Mouse (Mus musculus) small intestine, adult 2 months (tissue): ENCODE results near the gene 4933416C03Rik.

ENCODE experiments used
- CTCF ChIP-seq: fragments of 200-500 bp; IDR thresholded peaks from 2 replicates; pipeline ENCODE4 v1.5.1; 2012; ENCODE audit warnings: low read depth, mild to moderate bottlenecking, control low read depth, inconsistent platforms, low read length, moderate library complexity, mixed read lengths; ENCODE audit not compliant: insufficient replicate concordance, insufficient read length; ENCODE audit errors: extremely low read depth
- POLR2A ChIP-seq: fragments of 200-500 bp; IDR thresholded peaks from 2 replicates; pipeline ENCODE4 v1.6.1; 2012; ENCODE audit warnings: low read depth, mild to moderate bottlenecking, control low read depth, inconsistent platforms, low read length, moderate library complexity

DNA sequence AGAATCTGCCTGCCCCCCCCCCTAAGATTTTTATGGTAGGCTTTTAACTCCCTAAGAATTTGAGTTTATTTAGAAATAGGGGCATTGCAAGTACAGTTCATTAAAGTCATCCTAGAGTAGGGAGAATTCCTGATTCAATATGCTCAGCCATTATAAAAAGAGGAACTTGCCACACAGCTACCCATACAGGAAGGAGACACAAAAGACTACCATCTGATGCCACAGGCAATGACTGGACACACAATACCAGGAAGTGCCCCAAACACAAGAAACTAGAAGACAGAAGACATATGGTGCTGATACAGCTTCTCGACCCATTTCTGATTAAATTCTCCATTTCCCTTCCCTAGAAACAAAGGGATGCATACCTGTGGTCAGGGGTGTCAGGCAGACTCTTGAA, 43.0 kb upstream of the 4933416C03Rik start:
- TF ChIP-seq CTCF (no peak), POLR2A (no peak)
